Mouse (Mus musculus): ENCODE results near the gene Chchd6. TPM values are rescaled to one million over a fixed set of nuclear protein-coding genes. Genes with fewer than 3 reads are reported as not detected.

Gene Chchd6
- polyA plus RNA-seq, 3 experiments from 2014 or later: 3.0 to 5.3 (median 3.6) TPM

DNA sequence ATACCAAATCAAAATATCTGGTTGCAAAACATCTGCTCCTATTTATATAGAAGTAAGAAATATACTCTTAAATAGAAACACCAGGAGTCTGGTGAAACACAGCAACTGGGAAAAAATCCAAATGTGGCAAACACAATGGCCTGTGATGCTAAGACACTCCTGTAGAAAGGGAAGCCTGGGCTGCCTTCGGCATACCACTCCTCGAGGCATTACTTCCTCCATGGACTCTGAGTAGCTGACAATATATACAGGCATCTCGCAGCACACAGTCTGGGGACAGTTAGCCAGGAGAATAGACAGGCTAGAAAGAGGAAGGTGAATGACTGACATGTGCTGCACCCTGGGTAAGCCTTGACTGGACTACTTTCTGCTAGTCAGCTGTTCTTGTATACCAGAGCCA lies 146.7 kb downstream of the Chchd6 start:
- ATAC-seq: no peak

DNA sequence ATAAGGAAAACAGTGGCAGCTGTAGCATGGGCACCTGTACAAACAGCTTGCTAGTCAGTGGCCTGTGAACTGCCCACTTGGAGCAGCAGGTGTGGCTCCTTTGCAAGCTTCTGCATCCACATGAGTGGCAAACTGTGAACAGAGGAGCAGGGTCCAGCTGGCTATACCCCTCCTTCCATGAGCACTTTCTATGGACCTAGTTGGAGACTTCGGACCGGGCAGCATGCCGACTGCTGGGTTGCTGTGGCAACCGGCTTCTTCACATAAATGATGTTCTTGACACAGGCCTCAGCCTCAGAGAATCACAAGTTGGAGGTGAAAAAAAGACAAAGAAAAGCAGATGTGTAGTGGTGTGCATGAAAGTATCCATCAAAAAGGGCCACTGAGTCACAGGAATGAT lies 154.8 kb downstream of the Chchd6 start:
- no peak for ATAC-seq

- ATAC-seq: no peak
Measured at GRCm38 (mm10) chr6:89431920-89432482, 163.5 kb downstream of the Chchd6 start.

DNA sequence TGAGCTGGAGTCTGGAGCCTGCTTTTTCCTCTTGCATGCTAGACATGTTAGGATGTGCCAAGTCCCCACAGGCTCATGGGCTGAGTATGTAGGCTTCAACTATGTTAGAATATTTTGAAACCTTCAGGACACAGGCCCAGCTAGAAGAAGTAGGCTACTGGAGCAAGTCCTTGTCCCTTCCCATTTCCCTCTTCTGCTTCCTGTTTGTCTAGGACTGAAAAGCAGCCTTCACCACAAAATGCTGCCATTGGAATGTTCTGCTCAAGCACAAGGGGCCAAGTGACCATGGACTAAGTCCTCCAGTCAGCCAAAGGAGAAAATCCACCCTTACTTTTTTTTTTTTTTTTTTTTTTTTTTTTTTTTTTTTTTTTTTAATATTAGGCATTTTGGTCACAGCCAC lies 164.7 kb downstream of the Chchd6 start:
- ATAC-seq: no peak

- ATAC-seq: no peak
Measured at GRCm38 (mm10) chr6:89428661-89429375, 166.6 kb downstream of the Chchd6 start.

DNA sequence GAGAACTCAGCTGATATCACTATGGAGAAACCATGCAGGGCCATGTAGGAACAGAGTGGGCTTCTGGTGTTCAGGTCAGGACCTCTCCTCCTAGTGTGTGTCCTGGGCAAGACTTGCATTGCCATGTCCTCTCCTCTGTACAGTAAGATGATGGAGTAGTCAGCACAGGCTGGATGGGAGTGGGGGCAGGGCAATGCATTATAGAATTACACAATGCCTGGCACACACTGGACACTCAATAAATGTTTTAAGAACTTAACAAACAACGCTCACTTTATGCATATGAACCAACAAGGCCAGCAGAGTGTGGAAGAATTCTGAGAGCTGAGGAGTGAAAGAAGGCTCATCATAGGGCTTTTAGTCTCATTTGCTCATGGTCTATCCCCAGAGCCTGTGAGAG lies 171.0 kb downstream of the Chchd6 start:
- ATAC-seq: no peak

GRCm38 (mm10) chr6:89422621-89423020 lies 172.8 kb downstream of the Chchd6 start:
- ATAC-seq: no peak

DNA sequence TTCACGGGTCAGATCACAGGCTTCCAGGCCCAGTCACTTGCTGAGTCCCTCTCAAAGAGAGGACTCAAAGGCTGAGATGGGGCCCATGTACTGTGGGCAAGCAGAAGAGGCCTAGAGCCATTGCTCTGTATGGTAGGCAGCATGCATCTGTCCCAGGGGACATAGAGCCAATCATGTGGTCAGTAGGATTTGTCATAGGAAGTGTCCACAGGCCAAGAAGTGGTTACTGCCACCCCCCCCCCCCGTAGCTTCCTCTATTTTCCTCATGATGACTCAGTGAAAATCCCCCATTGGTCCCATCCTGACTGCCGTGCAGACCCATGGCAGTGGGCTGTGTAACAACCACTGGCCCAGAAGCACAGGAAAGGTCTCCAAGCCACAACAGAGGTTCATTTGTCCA lies 173.5 kb downstream of the Chchd6 start:
- no peak for ATAC-seq

- ATAC-seq: no peak
Measured at GRCm38 (mm10) chr6:89421503-89421902, 173.9 kb downstream of the Chchd6 start.

GRCm38 (mm10) chr6:89420756-89421155 lies 174.7 kb downstream of the Chchd6 start:
- ATAC-seq: no peak

DNA sequence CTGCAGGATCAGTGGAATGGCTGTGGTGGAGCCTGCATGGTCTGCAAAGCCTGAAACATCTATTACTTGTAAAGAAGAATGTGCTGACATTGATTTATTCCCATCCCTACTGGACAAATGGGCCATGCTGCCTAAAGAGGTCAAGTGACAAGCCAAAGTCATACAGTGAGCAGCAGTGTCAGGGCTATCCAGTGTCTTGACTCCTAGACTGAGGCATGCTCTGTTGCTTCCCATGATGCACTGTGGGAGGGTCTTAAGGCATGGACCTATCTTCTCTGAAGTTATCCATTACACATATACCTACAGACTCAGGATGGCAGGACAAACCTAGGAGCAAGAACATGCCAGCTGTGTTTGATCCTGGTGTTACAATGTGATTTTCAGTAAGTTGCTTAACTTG lies 175.3 kb downstream of the Chchd6 start:
- no peak for ATAC-seq

DNA sequence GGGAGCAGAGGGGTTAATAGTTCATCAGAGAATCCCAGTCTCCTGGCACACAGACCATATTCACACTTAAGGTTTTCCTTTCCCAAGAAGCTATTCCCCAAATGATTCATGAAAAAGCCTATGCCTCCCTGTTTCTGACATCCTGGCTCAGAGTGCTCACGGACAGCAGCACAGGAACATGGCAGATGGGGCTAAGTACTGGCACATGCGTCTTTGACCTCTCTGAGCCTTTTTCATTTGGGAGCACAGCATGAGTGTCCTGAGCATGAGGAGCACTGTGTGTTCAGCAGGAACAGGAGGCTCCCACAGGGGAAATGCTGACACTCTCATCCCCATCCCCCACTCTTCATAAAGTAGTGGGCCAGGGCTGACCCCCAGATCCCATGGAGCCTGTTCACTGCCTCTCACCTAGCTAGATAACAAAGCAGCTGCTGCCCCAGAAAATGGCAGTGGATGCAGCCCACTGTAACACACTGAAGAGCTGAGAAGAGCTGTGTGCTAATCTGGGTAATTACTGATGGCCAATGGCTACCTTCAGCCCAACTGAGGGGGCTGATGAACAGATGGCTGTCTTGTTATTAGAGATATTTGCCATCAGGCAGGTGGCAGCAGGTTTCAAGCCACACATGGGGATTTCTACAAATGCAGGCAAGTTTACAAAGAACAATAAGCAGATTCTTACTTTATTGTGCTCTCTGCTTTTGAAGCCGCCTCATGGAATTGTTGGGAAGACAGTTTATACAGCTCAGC lies 176.2 kb downstream of the Chchd6 start:
- no peak for ATAC-seq

DNA sequence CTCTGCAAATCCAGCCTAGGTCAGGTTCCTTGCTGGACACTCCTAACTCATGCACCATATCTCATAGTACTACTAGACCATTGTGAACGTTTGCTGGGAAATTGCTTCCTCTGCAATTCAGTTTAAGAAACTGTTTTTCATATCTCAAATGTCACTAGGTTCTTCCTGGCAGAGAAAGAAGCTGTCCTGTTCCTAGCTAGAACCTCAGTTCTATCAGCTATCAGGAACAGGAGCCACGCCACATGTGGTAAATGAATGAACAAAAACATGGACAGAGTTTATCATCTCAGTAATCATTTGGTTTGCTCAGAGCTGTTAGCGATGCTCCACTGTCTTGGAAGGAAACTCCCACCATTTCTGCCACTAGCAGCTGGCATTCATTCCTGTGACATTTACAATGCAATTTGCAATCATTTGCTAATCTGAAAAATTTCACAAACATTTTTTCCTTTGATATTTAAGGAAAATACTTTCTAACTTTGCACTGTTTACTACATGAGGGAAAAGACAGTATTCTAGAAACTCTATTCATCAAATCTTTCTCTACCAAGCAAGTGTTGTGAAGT lies 179.3 kb downstream of the Chchd6 start:
- no peak for ATAC-seq

- ATAC-seq: no peak
Measured at GRCm38 (mm10) chr6:89415091-89415490, 180.4 kb downstream of the Chchd6 start.

- no peak for ATAC-seq
Measured at GRCm38 (mm10) chr6:89414126-89414525, 181.3 kb downstream of the Chchd6 start.

- ATAC-seq: no peak
Measured at GRCm38 (mm10) chr6:89413481-89413884, 182.0 kb downstream of the Chchd6 start.

- ATAC-seq: no peak
Measured at GRCm38 (mm10) chr6:89412562-89412961, 182.9 kb downstream of the Chchd6 start.

- ATAC-seq: no peak
Measured at GRCm38 (mm10) chr6:89409041-89409440, 186.4 kb downstream of the Chchd6 start.

GRCm38 (mm10) chr6:89408259-89408658 lies 187.2 kb downstream of the Chchd6 start:
- no peak for ATAC-seq

GRCm38 (mm10) chr6:89407247-89407889 lies 188.1 kb downstream of the Chchd6 start:
- ATAC-seq: no peak

- no peak for ATAC-seq
Measured at GRCm38 (mm10) chr6:89404964-89405363, 190.5 kb downstream of the Chchd6 start.

- no peak for ATAC-seq
Measured at GRCm38 (mm10) chr6:89403257-89404225, 191.9 kb downstream of the Chchd6 start.

Measured in inflammation-experienced regulatory T-cells, adult 6 months (primary cell).